Mouse (Mus musculus): Measurements from ENCODE around the gene Slc17a2. TPM values are rescaled to one million over a fixed set of nuclear protein-coding genes. Genes with fewer than 3 reads are reported as not detected.
"Not testable (repeated sequence)": the region's sequence is repeated elsewhere in the genome, so short reads cannot be mapped to it uniquely, and the experiment has no call there.

Slc17a2 gene
- polyA plus RNA-seq, 1 experiment from 2014 or later, result not detected

- peak within 1 kb of the TSS; percentile 88 for H3K9ac ChIP-seq
- ATAC-seq (ENCODE audit: extremely low read depth, insufficient number of reproducible peaks, low FRiP score, low TSS enrichment), result peak; percentile 70
- H3K36me3 ChIP-seq, result no peaks in the 10 kb centered on the region
- WGBS, result 3% methylated on average over 34 of the region's 34 CpGs
- H3K4me2 ChIP-seq, result peak within 1 kb of the TSS; percentile 79
- H3K9me3 ChIP-seq, result no peaks in the 10 kb centered on the region
- H3K4me3 ChIP-seq, result peak within 1 kb of the TSS; percentile 67
- H3K27ac ChIP-seq (replicated peaks), result peak within 1 kb of the TSS; percentile 96
- H3K4me1 ChIP-seq, result peaks cover 33% of the 10 kb centered on the region
- H3K27me3 ChIP-seq (replicated peaks), result no peaks in the 10 kb centered on the region
These were observed 43.0 kb upstream of the Slc17a2 start, which contains the start of gene Hist1h1a for GRCm38 (mm10) chr13:23763586-23764323. TSS of gene Hist1h1a (plus strand) at chr13:23763666.

GRCm38 (mm10) chr13:23764324-23765171, 42.2 kb upstream of the Slc17a2 start:
- WGBS, result 35% methylated on average over 12 of the region's 12 CpGs
- peak overlapping the region; percentile 67 for H3K4me3 ChIP-seq
- no peaks in the 10 kb centered on the region for H3K36me3 ChIP-seq
- peaks cover 35% of the 10 kb centered on the region for H3K4me1 ChIP-seq
- peak overlapping the region; percentile 88 for H3K9ac ChIP-seq
- peak overlapping the region; percentile 79 for H3K4me2 ChIP-seq
- ATAC-seq (ENCODE audit: extremely low read depth, insufficient number of reproducible peaks, low FRiP score, low TSS enrichment), result no peak
- no peaks in the 10 kb centered on the region for H3K27me3 ChIP-seq (replicated peaks)
- peak overlapping the region; percentile 96 for H3K27ac ChIP-seq (replicated peaks)
- no peaks in the 10 kb centered on the region for H3K9me3 ChIP-seq

- Histone ChIP-seq H3K4me1 (peaks cover 30% of the 10 kb centered on the region), H3K9me3 (no peaks in the 10 kb centered on the region), H3K4me2 (peak overlapping the region; percentile 79), H3K4me3 (no peak overlapping the region), H3K9ac (no peak overlapping the region), H3K27ac (replicated peaks) (no peak overlapping the region), H3K27me3 (replicated peaks) (no peaks in the 10 kb centered on the region), H3K36me3 (no peaks in the 10 kb centered on the region)
- ATAC-seq (ENCODE audit: extremely low read depth, insufficient number of reproducible peaks, low FRiP score, low TSS enrichment), result no peak
- WGBS, result 89% methylated on average over 1 of the region's 1 CpGs
These were observed 41.6 kb upstream of the Slc17a2 start for GRCm38 (mm10) chr13:23765172-23765513.

GRCm38 (mm10) chr13:23766772-23767171, 40.0 kb upstream of the Slc17a2 start:
- H3K36me3 ChIP-seq, result no peaks in the 10 kb centered on the region

GRCm38 (mm10) chr13:23768834-23769397, 37.9 kb upstream of the Slc17a2 start:
- Histone ChIP-seq H3K9ac (no peak overlapping the region), H3K4me3 (no peak overlapping the region), H3K36me3 (no peaks in the 10 kb centered on the region), H3K27ac (replicated peaks) (no peak overlapping the region), H3K4me1 (peaks cover 19% of the 10 kb centered on the region), H3K4me2 (no peak overlapping the region), H3K27me3 (replicated peaks) (no peaks in the 10 kb centered on the region), H3K9me3 (no peaks in the 10 kb centered on the region)
- WGBS, result 42% methylated on average over 5 of the region's 5 CpGs
- ATAC-seq (ENCODE audit: extremely low read depth, insufficient number of reproducible peaks, low FRiP score, low TSS enrichment), result no peak

More at GRCm38 (mm10) chr13:23766772-23767171, 40.0 kb upstream of the Slc17a2 start:
- no peak for ATAC-seq (ENCODE audit: extremely low read depth, insufficient number of reproducible peaks, low FRiP score, low TSS enrichment)
- Histone ChIP-seq H3K27me3 (replicated peaks) (no peaks in the 10 kb centered on the region), H3K27ac (replicated peaks) (no peak overlapping the region), H3K4me1 (peaks cover 25% of the 10 kb centered on the region), H3K9ac (no peak overlapping the region), H3K4me2 (no peak overlapping the region), H3K4me3 (no peak overlapping the region), H3K9me3 (no peaks in the 10 kb centered on the region)

GRCm38 (mm10) chr13:23769613-23770012, 37.2 kb upstream of the Slc17a2 start, which contains the start of gene Trim38:
TSS of gene Trim38 (plus strand) at chr13:23769913.
- H3K9me3 ChIP-seq; H3K4me3 ChIP-seq; H3K36me3 ChIP-seq; ATAC-seq (ENCODE audit: extremely low read depth, insufficient number of reproducible peaks, low FRiP score, low TSS enrichment); H3K27me3 ChIP-seq (replicated peaks); H3K27ac ChIP-seq (replicated peaks); H3K9ac ChIP-seq; H3K4me2 ChIP-seq: not testable (repeated sequence)
- 85% methylated on average over 2 of the region's 2 CpGs for WGBS
- H3K4me1 ChIP-seq, result peaks cover 12% of the 10 kb centered on the region

- 12% methylated on average over 21 of the region's 21 CpGs for WGBS
- Histone ChIP-seq H3K4me2 (peak overlapping the region; percentile 66), H3K27me3 (replicated peaks) (no peaks in the 10 kb centered on the region), H3K27ac (replicated peaks) (0 out of 2 replicates have a peak overlapping the region, but pooled peaks have one; percentile 28), H3K4me3 (peak overlapping the region; percentile 34), H3K4me1 (peaks cover 9% of the 10 kb centered on the region; the same call in 1 of the 2 replicates), H3K9me3 (no peaks in the 10 kb centered on the region), H3K36me3 (no peaks in the 10 kb centered on the region), H3K9ac (peak overlapping the region; percentile 65; the same call in 1 of the 2 replicates)
- ATAC-seq (ENCODE audit: extremely low read depth, insufficient number of reproducible peaks, low FRiP score, low TSS enrichment), result peak; percentile 66; the same call in 1 of the 2 replicates
These were observed 34.1 kb upstream of the Slc17a2 start for GRCm38 (mm10) chr13:23772561-23773313.

GRCm38 (mm10) chr13:23778339-23778738, 28.5 kb upstream of the Slc17a2 start:
- H3K9me3 ChIP-seq, result no peaks in the 10 kb centered on the region
- H3K36me3 ChIP-seq, result no peaks in the 10 kb centered on the region
- 84% methylated on average over 7 of the region's 7 CpGs for WGBS
- H3K4me1 ChIP-seq, result peaks cover under 1% of the 10 kb centered on the region; the same call in 1 of the 2 replicates
- no peak for ATAC-seq (ENCODE audit: extremely low read depth, insufficient number of reproducible peaks, low FRiP score, low TSS enrichment)
- H3K9ac ChIP-seq, result no peak overlapping the region
- no peak overlapping the region for H3K4me3 ChIP-seq
- no peak overlapping the region for H3K27ac ChIP-seq (replicated peaks)
- H3K27me3 ChIP-seq (replicated peaks), result no peaks in the 10 kb centered on the region
- no peak overlapping the region for H3K4me2 ChIP-seq

GRCm38 (mm10) chr13:23779025-23779424, 27.8 kb upstream of the Slc17a2 start:
- Histone ChIP-seq H3K27ac (replicated peaks) (no peak overlapping the region), H3K27me3 (replicated peaks) (no peaks in the 10 kb centered on the region), H3K9me3 (no peaks in the 10 kb centered on the region), H3K36me3 (no peaks in the 10 kb centered on the region), H3K4me1 (no peaks in the 10 kb centered on the region), H3K9ac (no peak overlapping the region), H3K4me2 (no peak overlapping the region), H3K4me3 (no peak overlapping the region)
- ATAC-seq (ENCODE audit: extremely low read depth, insufficient number of reproducible peaks, low FRiP score, low TSS enrichment), result no peak
- 45% methylated on average over 4 of the region's 4 CpGs for WGBS

GRCm38 (mm10) chr13:23792520-23792919, 14.3 kb upstream of the Slc17a2 start:
- ATAC-seq (ENCODE audit: extremely low read depth, insufficient number of reproducible peaks, low FRiP score, low TSS enrichment), result no peak
- no peak overlapping the region for H3K9ac ChIP-seq
- no peak overlapping the region for H3K27ac ChIP-seq (replicated peaks)
- 38% methylated on average over 2 of the region's 2 CpGs for WGBS
- H3K4me2 ChIP-seq, result no peak overlapping the region
- 0 out of 2 replicates have a peak, but pooled peaks cover 8% of the 10 kb centered on the region for H3K27me3 ChIP-seq (replicated peaks)
- no peaks in the 10 kb centered on the region for H3K36me3 ChIP-seq
- H3K9me3 ChIP-seq, result no peaks in the 10 kb centered on the region
- no peaks in the 10 kb centered on the region for H3K4me1 ChIP-seq
- no peak overlapping the region for H3K4me3 ChIP-seq

Measured in heart, embryonic 13.5 days (tissue).